Mouse (Mus musculus) ES-Bruce4 (cell line): Measurements from ENCODE around the gene Fbxo48.

Source experiments
- CTCF ChIP-seq: IDR thresholded peaks from one replicate; pipeline ENCODE4 v1.8.1; 2011; ENCODE audit warnings: low read depth, low read length
- EP300 ChIP-seq: IDR thresholded peaks from 2 replicates; pipeline ENCODE4 v1.6.1; 2011; ENCODE audit warnings: low read depth, low read length; ENCODE audit not compliant: insufficient read depth
- POLR2A ChIP-seq: IDR thresholded peaks from one replicate; pipeline ENCODE4 v1.8.1; 2011; ENCODE audit warnings: low read length; ENCODE audit not compliant: insufficient read depth

- TF ChIP-seq CTCF (no peak), EP300 (no peak), POLR2A (no peak)
Measured at GRCm38 (mm10) chr11:17002739-17003373, 51.7 kb downstream of the Fbxo48 start.
